Mouse (Mus musculus): ENCODE measurements around the gene Eef2k. TPM values are rescaled to one million over a fixed set of nuclear protein-coding genes. Genes with fewer than 3 reads are reported as not detected.
A peak's percentile ranks its signal among the peaks of the same experiment; 100 is the strongest.

Eef2k gene
- total RNA-seq, 2 experiments from 2014 or later, result 11.1 to 26.1 TPM

GRCm38 (mm10) chr7:120843852-120844435 lies 1.3 kb downstream of the Eef2k start:
- no peak for ATAC-seq (ENCODE audit: poor library complexity, severe bottlenecking)

GRCm38 (mm10) chr7:120844689-120845088 lies 2.1 kb downstream of the Eef2k start:
- ATAC-seq (ENCODE audit: poor library complexity, severe bottlenecking), result no peak

- no peak for ATAC-seq (ENCODE audit: poor library complexity, severe bottlenecking)
Observed at GRCm38 (mm10) chr7:120848831-120849512, 6.3 kb downstream of the Eef2k start.

GRCm38 (mm10) chr7:120850165-120850564 lies 7.5 kb downstream of the Eef2k start:
- peak; percentile 7; the same call in 1 of the 2 replicates for ATAC-seq (ENCODE audit: poor library complexity, severe bottlenecking)

GRCm38 (mm10) chr7:120859854-120860253 lies 17.2 kb downstream of the Eef2k start:
- ATAC-seq (ENCODE audit: poor library complexity, severe bottlenecking), result peak; percentile 56

- no peak for ATAC-seq (ENCODE audit: poor library complexity, severe bottlenecking)
Observed at GRCm38 (mm10) chr7:120860799-120861487, 18.3 kb downstream of the Eef2k start.

- no peak for ATAC-seq (ENCODE audit: poor library complexity, severe bottlenecking)
Observed at GRCm38 (mm10) chr7:120861488-120862047, 18.9 kb downstream of the Eef2k start.

GRCm38 (mm10) chr7:120862196-120862595 lies 19.6 kb downstream of the Eef2k start:
- ATAC-seq (ENCODE audit: poor library complexity, severe bottlenecking), result no peak

GRCm38 (mm10) chr7:120862626-120863025 lies 20.0 kb downstream of the Eef2k start:
- no peak for ATAC-seq (ENCODE audit: poor library complexity, severe bottlenecking)

- ATAC-seq (ENCODE audit: poor library complexity, severe bottlenecking), result no peak
Observed at GRCm38 (mm10) chr7:120863476-120863875, 20.8 kb downstream of the Eef2k start.

GRCm38 (mm10) chr7:120865100-120865499 lies 22.5 kb downstream of the Eef2k start:
- ATAC-seq (ENCODE audit: poor library complexity, severe bottlenecking), result peak; percentile 36

- ATAC-seq (ENCODE audit: poor library complexity, severe bottlenecking), result peak; percentile 28
Observed at GRCm38 (mm10) chr7:120865832-120866231, 23.2 kb downstream of the Eef2k start.

GRCm38 (mm10) chr7:120866684-120867083 lies 24.1 kb downstream of the Eef2k start:
- ATAC-seq (ENCODE audit: poor library complexity, severe bottlenecking), result no peak

- no peak for ATAC-seq (ENCODE audit: poor library complexity, severe bottlenecking)
Observed at GRCm38 (mm10) chr7:120867720-120868119, 25.1 kb downstream of the Eef2k start.

GRCm38 (mm10) chr7:120869883-120870282 lies 27.3 kb downstream of the Eef2k start:
- 0 out of 2 replicates have a peak, but pooled peaks have one; percentile 2 for ATAC-seq (ENCODE audit: poor library complexity, severe bottlenecking)

- no peak for ATAC-seq (ENCODE audit: poor library complexity, severe bottlenecking)
Observed at GRCm38 (mm10) chr7:120870431-120871008, 27.9 kb downstream of the Eef2k start.

- no peak for ATAC-seq (ENCODE audit: poor library complexity, severe bottlenecking)
Observed at GRCm38 (mm10) chr7:120873083-120873482, 30.5 kb downstream of the Eef2k start.

GRCm38 (mm10) chr7:120874021-120874420 lies 31.4 kb downstream of the Eef2k start:
- no peak for ATAC-seq (ENCODE audit: poor library complexity, severe bottlenecking)

GRCm38 (mm10) chr7:120874764-120875539 lies 32.3 kb downstream of the Eef2k start:
- peak; percentile 58 for ATAC-seq (ENCODE audit: poor library complexity, severe bottlenecking)

All from megakaryocyte, adult 5-6 weeks (primary cell).